Mouse (Mus musculus): ENCODE results near the gene Pcnx.
A peak's percentile ranks its signal among the peaks of the same experiment; 100 is the strongest.

The Pcnx gene

GRCm38 (mm10) chr12:81859351-81860307 lies at the start of gene Pcnx:
TSS of gene Pcnx (plus strand) at chr12:81860023.
- peak; percentile 49 for DNase-seq (ENCODE audit: low read depth, low spot score)

- DNase-seq (ENCODE audit: low read depth, low spot score): no peak
Observed at GRCm38 (mm10) chr12:81810417-81810816, 49.4 kb upstream of the Pcnx start.

GRCm38 (mm10) chr12:81814742-81815141 lies 45.1 kb upstream of the Pcnx start:
- DNase-seq (ENCODE audit: low read depth, low spot score): no peak

GRCm38 (mm10) chr12:81816330-81817125 lies 43.3 kb upstream of the Pcnx start:
- DNase-seq (ENCODE audit: low read depth, low spot score): peak; percentile 70

GRCm38 (mm10) chr12:81817126-81817505 lies 42.7 kb upstream of the Pcnx start:
- peak; percentile 58 for DNase-seq (ENCODE audit: low read depth, low spot score)

GRCm38 (mm10) chr12:81820700-81821099 lies 39.1 kb upstream of the Pcnx start:
- no peak for DNase-seq (ENCODE audit: low read depth, low spot score)

GRCm38 (mm10) chr12:81822176-81822575 lies 37.6 kb upstream of the Pcnx start:
- DNase-seq (ENCODE audit: low read depth, low spot score): no peak

- no peak for DNase-seq (ENCODE audit: low read depth, low spot score)
Observed at GRCm38 (mm10) chr12:81822778-81823480, 36.9 kb upstream of the Pcnx start.

- DNase-seq (ENCODE audit: low read depth, low spot score): no peak
Observed at GRCm38 (mm10) chr12:81828355-81828754, 31.5 kb upstream of the Pcnx start.

GRCm38 (mm10) chr12:81832039-81832738 lies 27.6 kb upstream of the Pcnx start:
- no peak for DNase-seq (ENCODE audit: low read depth, low spot score)

- DNase-seq (ENCODE audit: low read depth, low spot score): no peak
Observed at GRCm38 (mm10) chr12:81833094-81833493, 26.7 kb upstream of the Pcnx start.

GRCm38 (mm10) chr12:81836162-81836561 lies 23.7 kb upstream of the Pcnx start:
- no peak for DNase-seq (ENCODE audit: low read depth, low spot score)

GRCm38 (mm10) chr12:81837463-81837862 lies 22.4 kb upstream of the Pcnx start:
- no peak for DNase-seq (ENCODE audit: low read depth, low spot score)

- DNase-seq (ENCODE audit: low read depth, low spot score): no peak
Observed at GRCm38 (mm10) chr12:81839663-81840062, 20.2 kb upstream of the Pcnx start.

GRCm38 (mm10) chr12:81841046-81841445 lies 18.8 kb upstream of the Pcnx start:
- no peak for DNase-seq (ENCODE audit: low read depth, low spot score)

- no peak for DNase-seq (ENCODE audit: low read depth, low spot score)
Observed at GRCm38 (mm10) chr12:81843501-81843900, 16.3 kb upstream of the Pcnx start.

- DNase-seq (ENCODE audit: low read depth, low spot score): no peak
Observed at GRCm38 (mm10) chr12:81844572-81844971, 15.3 kb upstream of the Pcnx start.

- DNase-seq (ENCODE audit: low read depth, low spot score): no peak
Observed at GRCm38 (mm10) chr12:81844981-81845380, 14.8 kb upstream of the Pcnx start.

- no peak for DNase-seq (ENCODE audit: low read depth, low spot score)
Observed at GRCm38 (mm10) chr12:81849629-81850028, 10.2 kb upstream of the Pcnx start.

- DNase-seq (ENCODE audit: low read depth, low spot score): no peak
Observed at GRCm38 (mm10) chr12:81852551-81852950, 7.3 kb upstream of the Pcnx start.

- no peak for DNase-seq (ENCODE audit: low read depth, low spot score)
Observed at GRCm38 (mm10) chr12:81852977-81853376, 6.8 kb upstream of the Pcnx start.
